Mouse (Mus musculus): ENCODE results near the gene Tmem203.

DNA sequence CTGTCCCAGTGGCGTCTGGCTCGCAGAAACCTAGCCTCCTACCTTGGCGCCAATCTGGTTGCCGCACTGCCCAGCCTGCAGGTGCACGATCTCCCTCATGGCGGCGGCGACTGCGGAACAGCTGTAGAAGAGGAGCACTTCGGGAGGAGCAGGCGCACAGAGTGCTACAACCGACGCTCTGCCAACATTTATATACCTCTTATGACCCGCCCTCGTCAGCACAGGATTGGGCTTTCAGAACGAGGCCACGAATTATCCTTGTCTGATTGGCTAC is 30.8 kb upstream of the Tmem203 start, which contains the start of gene Tubb4b:
- TF ChIP-seq FLI1 (IDR thresholded peaks at IDR 0.05; ENCODE audit: low read length) (no peak), GATA1 (IDR thresholded peaks at IDR 0.05; ENCODE audit: borderline replicate concordance, low read length) (no peak)
